ENCODE assay signal across 9 mouse cellular contexts in genomic region chr14:21610224-21610623, GRCm38 (mm10).
DNase-seq lines count a peak whose midpoint lies in the region; ATAC-seq lines count a peak whose summit lies in the region.
"Had no signal": no experiment of that assay in that cellular context is flagged by ENCODE, and none has a peak within 500 bp of the region (broad histone marks: within the 10 kb centered on the region; RNA-seq: fewer than 3 reads in every experiment).

No protein-coding gene starts in this region.

- no peak overlapping the region for H3K9ac ChIP-seq in forebrain, embryonic 13.5 days
- H3K9ac ChIP-seq: stomach, embryonic 15.5 days had no signal

- 8% methylated on average over 3 of the region's 3 CpGs for WGBS in forebrain, embryonic 13.5 days

- H3K4me1 ChIP-seq in forebrain, embryonic 13.5 days: peaks cover 50% of the 10 kb centered on the region
- H3K4me1 ChIP-seq: stomach, embryonic 15.5 days had no signal

- peak overlapping the region; percentile 72 for H3K27ac ChIP-seq in forebrain, embryonic 13.5 days
- H3K27ac ChIP-seq: stomach, embryonic 15.5 days had no signal

- no peaks in the 10 kb centered on the region for H3K27me3 ChIP-seq in forebrain, embryonic 13.5 days
- H3K27me3 ChIP-seq: stomach, embryonic 15.5 days had no signal

- peak; percentile 82 for ATAC-seq in forebrain, embryonic 13.5 days

- H3K4me2 ChIP-seq in forebrain, embryonic 13.5 days: no peak overlapping the region
- H3K4me2 ChIP-seq: stomach, embryonic 15.5 days had no signal

- DNase-seq in kidney, adult 9 months: peak; percentile 68
- no peak for DNase-seq in kidney, adult 18-20 months
- peak; percentile 74 for DNase-seq in CD4-positive, CD25-positive, alpha-beta regulatory T cell, adult 2 months (ENCODE audit: low read depth, low spot score)
- DNase-seq in brain, adult 2 months (ENCODE audit: low read depth, low spot score): peak; percentile 84
- peak; percentile 51 to 77 for DNase-seq in left cerebral cortex, postnatal 25 days (ENCODE audit: low spot score in 2 of 2)
- DNase-seq in retina, embryonic 14.5 days (ENCODE audit: low spot score): peak; percentile 86
- DNase-seq in spleen, postnatal 4 days (ENCODE audit: low spot score in 2 of 2): no peak

- H3K36me3 ChIP-seq in forebrain, embryonic 13.5 days (ENCODE audit: poor library complexity, severe bottlenecking): peaks cover 19% of the 10 kb centered on the region

- H3K4me3 ChIP-seq in forebrain, embryonic 13.5 days: no peak overlapping the region
- H3K4me3 ChIP-seq: stomach, embryonic 15.5 days had no signal

- no peaks in the 10 kb centered on the region for H3K9me3 ChIP-seq in forebrain, embryonic 13.5 days (replicated peaks)
- H3K9me3 ChIP-seq: stomach, embryonic 15.5 days had no signal

- intact Hi-C loops in left cerebral cortex, postnatal 25 days (cut with DNase I): loop anchor here (2.0 kb wide), 1 partner anchor 109 kb away; no protein-coding TSS in a partner anchor

Comparison
In these comparisons a context has a peak if more than half of its experiments do, and no peak if none do; other contexts are left out.
1. DNase-seq: peak in kidney, adult 9 months (single experiment), CD4-positive, CD25-positive, alpha-beta regulatory T cell, adult 2 months (single experiment), brain, adult 2 months (single experiment), left cerebral cortex, postnatal 25 days (2 of 2) and retina, embryonic 14.5 days (single experiment); none in kidney, adult 18-20 months (single experiment) and spleen, postnatal 4 days (0 of 2).